ENCODE assay signal across 16 mouse cellular contexts in genomic region chr10:80276238-80276637, GRCm38 (mm10).
"Had no signal": no experiment of that assay in that cellular context is flagged by ENCODE, and none has a peak within 500 bp of the region (broad histone marks: within the 10 kb centered on the region; RNA-seq: fewer than 3 reads in every experiment).

No protein-coding gene starts in this region.

- H3K4me3 ChIP-seq: limb, embryonic 12.5 days; liver, embryonic 13.5 days; midbrain, embryonic 13.5 days; myocyte; neural tube, embryonic 15.5 days had no signal

- ATAC-seq: inflammation-experienced regulatory T-cells, adult 6 months; midbrain, embryonic 13.5 days had no signal

- H3K27me3 ChIP-seq: limb, embryonic 12.5 days; liver, embryonic 13.5 days; midbrain, embryonic 13.5 days; neural tube, embryonic 15.5 days had no signal

- H3K9me3 ChIP-seq: limb, embryonic 12.5 days; liver, embryonic 13.5 days; midbrain, embryonic 13.5 days; neural tube, embryonic 15.5 days had no signal

- DNase-seq: kidney, adult 8-10 months; kidney, postnatal 36 days; layer of hippocampus, adult 9-11 months; layer of hippocampus, postnatal 36 days; liver, embryonic 13.5 days; lung, embryonic 14.5 days; right cerebral cortex, adult 18-20 months; right cerebral cortex, postnatal 25 days; thymus, postnatal 36 days had no signal

- H3K27ac ChIP-seq: kidney, postnatal 0 days; limb, embryonic 12.5 days; liver, embryonic 13.5 days; macrophage; midbrain, embryonic 13.5 days; neural tube, embryonic 15.5 days had no signal

- H3K9ac ChIP-seq: limb, embryonic 12.5 days; liver, embryonic 13.5 days; lung, embryonic 14.5 days; midbrain, embryonic 13.5 days; neural tube, embryonic 15.5 days had no signal

- H3K4me2 ChIP-seq: limb, embryonic 12.5 days; liver, embryonic 13.5 days; lung, embryonic 14.5 days; midbrain, embryonic 13.5 days; neural tube, embryonic 15.5 days had no signal
